Mouse (Mus musculus): ENCODE results near the gene Katnal1. TPM values are rescaled to one million over a fixed set of nuclear protein-coding genes. Genes with fewer than 3 reads are reported as not detected.

The Katnal1 gene
- polyA plus RNA-seq, 1 experiment from 2014 or later: 12.5 TPM

- 59% methylated on average over 14 of the region's 14 CpGs for WGBS
- no peak; the same call in 1 of the 2 replicates for ATAC-seq (ENCODE audit: borderline replicate concordance, extremely low read depth, low FRiP score, low TSS enrichment)
- Histone ChIP-seq H3K4me1 (peaks cover 5% of the 10 kb centered on the region; the same call in 1 of the 2 replicates), H3K9me3 (no peaks in the 10 kb centered on the region), H3K9ac (no peak overlapping the region), H3K4me2 (no peak overlapping the region), H3K27me3 (no peaks in the 10 kb centered on the region), H3K36me3 (peaks cover 22% of the 10 kb centered on the region; the same call in 1 of the 2 replicates), H3K4me3 (no peak overlapping the region), H3K27ac (no peak overlapping the region)
These were observed 31.9 kb downstream of the Katnal1 start for GRCm38 (mm10) chr5:148897069-148897702.

GRCm38 (mm10) chr5:148896515-148896914 is 32.6 kb downstream of the Katnal1 start:
- Histone ChIP-seq H3K9me3 (no peaks in the 10 kb centered on the region), H3K9ac (no peak overlapping the region), H3K4me2 (no peak overlapping the region), H3K27ac (no peak overlapping the region), H3K27me3 (no peaks in the 10 kb centered on the region), H3K36me3 (peaks cover 29% of the 10 kb centered on the region; the same call in 1 of the 2 replicates), H3K4me1 (peaks cover 5% of the 10 kb centered on the region; the same call in 1 of the 2 replicates), H3K4me3 (no peak overlapping the region)
- WGBS: 72% methylated on average over 10 of the region's 10 CpGs
- no peak for ATAC-seq (ENCODE audit: borderline replicate concordance, extremely low read depth, low FRiP score, low TSS enrichment)

- Histone ChIP-seq H3K4me2 (no peak overlapping the region), H3K4me1 (peaks cover 5% of the 10 kb centered on the region; the same call in 1 of the 2 replicates), H3K9me3 (no peaks in the 10 kb centered on the region), H3K9ac (no peak overlapping the region), H3K27ac (no peak overlapping the region), H3K4me3 (no peak overlapping the region), H3K36me3 (peaks cover 31% of the 10 kb centered on the region), H3K27me3 (no peaks in the 10 kb centered on the region)
- no peak for ATAC-seq (ENCODE audit: borderline replicate concordance, extremely low read depth, low FRiP score, low TSS enrichment)
- WGBS: 82% methylated on average over 7 of the region's 7 CpGs
These were observed 33.3 kb downstream of the Katnal1 start for GRCm38 (mm10) chr5:148895833-148896232.

GRCm38 (mm10) chr5:148895034-148895433 is 34.1 kb downstream of the Katnal1 start:
- peaks cover 5% of the 10 kb centered on the region; the same call in 1 of the 2 replicates for H3K4me1 ChIP-seq
- no peak overlapping the region for H3K9ac ChIP-seq
- no peaks in the 10 kb centered on the region for H3K27me3 ChIP-seq
- H3K4me2 ChIP-seq: no peak overlapping the region
- no peak overlapping the region for H3K27ac ChIP-seq
- H3K36me3 ChIP-seq: peaks cover 38% of the 10 kb centered on the region
- no peak overlapping the region for H3K4me3 ChIP-seq
- no peak for ATAC-seq (ENCODE audit: borderline replicate concordance, extremely low read depth, low FRiP score, low TSS enrichment)
- H3K9me3 ChIP-seq: no peaks in the 10 kb centered on the region
- WGBS: 62% methylated on average over 5 of the region's 5 CpGs

- H3K27ac ChIP-seq: no peak overlapping the region
- H3K4me1 ChIP-seq: no peaks in the 10 kb centered on the region
- WGBS: 96% methylated on average over 4 of the region's 4 CpGs
- H3K4me2 ChIP-seq: no peak overlapping the region
- no peak overlapping the region for H3K9ac ChIP-seq
- H3K27me3 ChIP-seq: no peaks in the 10 kb centered on the region
- H3K4me3 ChIP-seq: no peak overlapping the region
- H3K9me3 ChIP-seq: no peaks in the 10 kb centered on the region
- no peak for ATAC-seq (ENCODE audit: borderline replicate concordance, extremely low read depth, low FRiP score, low TSS enrichment)
- H3K36me3 ChIP-seq: peaks cover 33% of the 10 kb centered on the region
These were observed 38.9 kb downstream of the Katnal1 start for GRCm38 (mm10) chr5:148890237-148890636.

- H3K4me1 ChIP-seq: no peaks in the 10 kb centered on the region
- no peak overlapping the region for H3K4me3 ChIP-seq
- no peak for ATAC-seq (ENCODE audit: borderline replicate concordance, extremely low read depth, low FRiP score, low TSS enrichment)
- 80% methylated on average over 6 of the region's 6 CpGs for WGBS
- no peak overlapping the region for H3K4me2 ChIP-seq
- H3K9me3 ChIP-seq: no peaks in the 10 kb centered on the region
- peaks cover 27% of the 10 kb centered on the region for H3K36me3 ChIP-seq
- no peak overlapping the region for H3K27ac ChIP-seq
- H3K9ac ChIP-seq: no peak overlapping the region
- H3K27me3 ChIP-seq: no peaks in the 10 kb centered on the region
These were observed 41.1 kb downstream of the Katnal1 start for GRCm38 (mm10) chr5:148888032-148888431.

- Histone ChIP-seq H3K4me3 (peak overlapping the region; percentile 14; the same call in 1 of the 2 replicates), H3K9me3 (no peaks in the 10 kb centered on the region), H3K4me1 (no peaks in the 10 kb centered on the region), H3K4me2 (peak overlapping the region; percentile 41), H3K9ac (no peak overlapping the region), H3K27me3 (no peaks in the 10 kb centered on the region), H3K36me3 (peaks cover 8% of the 10 kb centered on the region), H3K27ac (no peak overlapping the region)
- peak; percentile 95 for ATAC-seq (ENCODE audit: borderline replicate concordance, extremely low read depth, low FRiP score, low TSS enrichment)
- WGBS: 34% methylated on average over 22 of the region's 22 CpGs
These were observed 43.1 kb downstream of the Katnal1 start for GRCm38 (mm10) chr5:148885821-148886609.

- WGBS: 86% methylated on average over 8 of the region's 8 CpGs
- ATAC-seq (ENCODE audit: borderline replicate concordance, extremely low read depth, low FRiP score, low TSS enrichment): no peak
- no peak overlapping the region for H3K4me2 ChIP-seq
- H3K4me3 ChIP-seq: no peak overlapping the region
- H3K4me1 ChIP-seq: no peaks in the 10 kb centered on the region
- no peaks in the 10 kb centered on the region for H3K27me3 ChIP-seq
- H3K36me3 ChIP-seq: peaks cover 9% of the 10 kb centered on the region; the same call in 1 of the 2 replicates
- no peak overlapping the region for H3K27ac ChIP-seq
- no peaks in the 10 kb centered on the region for H3K9me3 ChIP-seq
- no peak overlapping the region for H3K9ac ChIP-seq
These were observed 45.4 kb downstream of the Katnal1 start for GRCm38 (mm10) chr5:148883671-148884070.

GRCm38 (mm10) chr5:148879218-148879617 is 49.9 kb downstream of the Katnal1 start:
- H3K4me3 ChIP-seq: no peak overlapping the region
- peaks cover 30% of the 10 kb centered on the region; the same call in 1 of the 2 replicates for H3K36me3 ChIP-seq
- 89% methylated on average over 6 of the region's 6 CpGs for WGBS
- no peak overlapping the region for H3K9ac ChIP-seq
- no peaks in the 10 kb centered on the region for H3K27me3 ChIP-seq
- no peaks in the 10 kb centered on the region for H3K4me1 ChIP-seq
- H3K9me3 ChIP-seq: no peaks in the 10 kb centered on the region
- no peak overlapping the region for H3K27ac ChIP-seq
- ATAC-seq (ENCODE audit: borderline replicate concordance, extremely low read depth, low FRiP score, low TSS enrichment): no peak
- H3K4me2 ChIP-seq: no peak overlapping the region

GRCm38 (mm10) chr5:148873116-148873515 is 56.0 kb downstream of the Katnal1 start:
- Histone ChIP-seq H3K27ac (peak overlapping the region; percentile 53), H3K27me3 (no peaks in the 10 kb centered on the region), H3K9ac (no peak overlapping the region), H3K36me3 (peaks cover 16% of the 10 kb centered on the region; the same call in 1 of the 2 replicates), H3K4me1 (peaks cover 4% of the 10 kb centered on the region), H3K4me2 (no peak overlapping the region), H3K4me3 (no peak overlapping the region), H3K9me3 (no peaks in the 10 kb centered on the region)
- ATAC-seq (ENCODE audit: borderline replicate concordance, extremely low read depth, low FRiP score, low TSS enrichment): peak; percentile 32; the same call in 1 of the 2 replicates
- 46% methylated on average over 8 of the region's 8 CpGs for WGBS

- peaks cover 15% of the 10 kb centered on the region for H3K4me1 ChIP-seq
- no peak overlapping the region for H3K9ac ChIP-seq
- no peak overlapping the region for H3K4me3 ChIP-seq
- no peak overlapping the region for H3K27ac ChIP-seq
- H3K36me3 ChIP-seq: 0 out of 2 replicates have a peak, but pooled peaks cover 2% of the 10 kb centered on the region
- 40% methylated on average over 3 of the region's 3 CpGs for WGBS
- no peaks in the 10 kb centered on the region for H3K9me3 ChIP-seq
- no peak for ATAC-seq (ENCODE audit: borderline replicate concordance, extremely low read depth, low FRiP score, low TSS enrichment)
- H3K27me3 ChIP-seq: no peaks in the 10 kb centered on the region
- H3K4me2 ChIP-seq: no peak overlapping the region
These were observed 59.5 kb downstream of the Katnal1 start for GRCm38 (mm10) chr5:148869583-148869982.

- H3K27ac ChIP-seq: no peak overlapping the region
- no peak overlapping the region for H3K4me3 ChIP-seq
- no peaks in the 10 kb centered on the region for H3K27me3 ChIP-seq
- no peaks in the 10 kb centered on the region for H3K9me3 ChIP-seq
- peaks cover 11% of the 10 kb centered on the region for H3K4me1 ChIP-seq
- no peaks in the 10 kb centered on the region for H3K36me3 ChIP-seq
- no peak for ATAC-seq (ENCODE audit: borderline replicate concordance, extremely low read depth, low FRiP score, low TSS enrichment)
- H3K4me2 ChIP-seq: no peak overlapping the region
- 69% methylated on average over 6 of the region's 6 CpGs for WGBS
- no peak overlapping the region for H3K9ac ChIP-seq
These were observed 61.4 kb downstream of the Katnal1 start for GRCm38 (mm10) chr5:148867766-148868165.
